Mouse (Mus musculus): ENCODE data around the gene Ccdc117. TPM values are rescaled to one million over a fixed set of nuclear protein-coding genes. Genes with fewer than 3 reads are reported as not detected.
"Not testable (repeated sequence)": the region's sequence is repeated elsewhere in the genome, so short reads cannot be mapped to it uniquely, and the experiment has no call there.

The Ccdc117 gene
- polyA plus RNA-seq, 1 experiment from 2014 or later, result 24.6 TPM

DNA sequence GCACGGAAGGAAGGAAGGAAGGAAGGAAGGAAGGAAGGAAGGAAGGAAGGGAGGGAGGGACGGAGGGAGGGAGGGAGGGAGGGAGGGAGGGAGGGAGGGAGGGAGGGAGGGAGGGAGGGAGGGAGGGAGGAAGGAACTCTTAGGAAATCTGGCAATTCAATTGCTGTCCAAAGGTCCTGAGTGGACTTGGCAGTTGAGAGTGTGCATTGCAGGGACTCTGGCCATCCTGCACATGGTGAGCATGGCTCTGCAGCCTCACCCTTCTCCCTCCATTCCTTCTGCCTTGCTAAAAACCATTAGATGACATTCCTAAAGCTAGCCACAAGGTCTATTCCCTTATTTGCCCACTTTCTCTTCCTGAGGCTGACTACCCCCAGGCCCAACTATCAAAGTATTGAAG is 31.3 kb downstream of the Ccdc117 start:
- not testable (repeated sequence) for H3K27me3 ChIP-seq (replicated peaks; ENCODE audit: control insufficient read depth, insufficient read depth, low read length); ATAC-seq (replicated peaks; ENCODE audit: low FRiP score); H3K9me3 ChIP-seq (ENCODE audit: control insufficient read depth, low read length); H3K4me3 ChIP-seq (ENCODE audit: low read depth, low read length); H3K9ac ChIP-seq (ENCODE audit: low read depth, low read length); H3K36me3 ChIP-seq (ENCODE audit: control insufficient read depth, insufficient read depth, low read length); H3K4me1 ChIP-seq (replicated peaks; ENCODE audit: control insufficient read depth, insufficient read depth, low read length); H3K4me2 ChIP-seq; H3K27ac ChIP-seq (ENCODE audit: low read depth, low read length); DNase-seq (ENCODE audit: low spot score)
- WGBS, result no CpG with 5 or more reads among the region's 2 CpGs

DNA sequence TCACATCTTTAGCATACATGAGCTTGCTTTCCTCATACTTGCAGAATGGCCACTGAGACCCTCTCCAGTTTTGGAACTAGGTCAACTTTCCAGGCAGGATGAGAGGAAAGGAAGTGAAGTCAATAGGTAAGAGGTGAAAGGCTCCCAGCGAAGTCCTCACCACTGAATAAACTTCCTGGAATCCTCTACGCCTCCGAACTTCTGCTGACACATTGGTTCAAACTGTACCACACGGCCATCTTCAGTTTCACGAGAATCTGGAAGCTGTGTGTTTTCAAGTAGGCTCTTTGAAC is 31.9 kb downstream of the Ccdc117 start:
- Histone ChIP-seq H3K9ac (ENCODE audit: low read depth, low read length) (no peak overlapping the region), H3K36me3 (ENCODE audit: control insufficient read depth, insufficient read depth, low read length) (no peaks in the 10 kb centered on the region), H3K4me2 (no peak overlapping the region), H3K27ac (ENCODE audit: low read depth, low read length) (no peak overlapping the region), H3K4me1 (replicated peaks; ENCODE audit: control insufficient read depth, insufficient read depth, low read length) (peaks cover 7% of the 10 kb centered on the region), H3K4me3 (ENCODE audit: low read depth, low read length) (no peak overlapping the region), H3K27me3 (replicated peaks; ENCODE audit: control insufficient read depth, insufficient read depth, low read length) (no peaks in the 10 kb centered on the region), H3K9me3 (ENCODE audit: control insufficient read depth, low read length) (no peaks in the 10 kb centered on the region)
- DNase-seq (ENCODE audit: low spot score) (no peak), ATAC-seq (replicated peaks; ENCODE audit: low FRiP score) (no peak)
- whole genome bisulfite sequencing, result 73% methylated on average over 5 of the region's 5 CpGs

DNA sequence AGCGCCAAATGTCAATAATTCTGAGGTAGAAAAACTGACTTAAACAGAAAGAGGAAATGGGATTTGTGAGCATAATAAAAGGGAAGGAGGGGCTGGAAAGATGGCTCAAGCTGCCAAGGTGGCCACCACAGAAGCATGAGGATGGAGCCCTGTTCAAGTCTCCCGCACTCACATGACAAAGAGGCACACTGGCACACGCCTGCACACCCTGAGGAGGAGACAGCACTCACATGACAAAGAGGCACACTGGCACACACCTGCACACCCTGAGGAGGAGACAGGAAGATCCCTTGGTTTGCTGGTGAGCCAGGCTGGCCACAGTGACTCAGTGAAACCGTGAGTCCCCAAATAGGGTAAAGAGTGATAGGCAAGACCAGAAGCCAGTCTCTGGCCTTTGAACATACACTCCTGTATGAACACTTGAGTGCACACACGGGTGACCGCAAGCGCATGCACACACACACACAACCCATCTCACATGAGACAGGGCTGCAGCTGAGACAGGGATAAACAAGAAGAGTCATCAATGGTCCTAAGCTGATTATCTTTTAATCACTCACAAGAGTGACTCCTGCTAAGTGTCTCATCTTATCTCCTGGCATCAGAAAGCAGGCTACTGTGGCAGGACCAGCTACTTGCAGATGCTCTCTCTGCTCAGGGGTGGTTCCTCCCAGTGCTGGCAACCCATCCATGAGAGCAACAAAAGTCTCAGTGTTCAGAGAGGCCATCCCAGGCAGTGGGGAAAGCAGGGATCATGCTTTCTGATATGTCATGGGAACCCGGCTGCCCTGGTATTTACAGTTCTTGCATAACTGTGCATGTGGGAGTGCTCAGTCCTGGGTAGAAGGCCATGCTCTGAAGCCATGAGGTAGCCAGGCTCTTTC is 32.5 kb downstream of the Ccdc117 start:
- H3K27ac ChIP-seq (ENCODE audit: low read depth, low read length), result no peak overlapping the region

DNA sequence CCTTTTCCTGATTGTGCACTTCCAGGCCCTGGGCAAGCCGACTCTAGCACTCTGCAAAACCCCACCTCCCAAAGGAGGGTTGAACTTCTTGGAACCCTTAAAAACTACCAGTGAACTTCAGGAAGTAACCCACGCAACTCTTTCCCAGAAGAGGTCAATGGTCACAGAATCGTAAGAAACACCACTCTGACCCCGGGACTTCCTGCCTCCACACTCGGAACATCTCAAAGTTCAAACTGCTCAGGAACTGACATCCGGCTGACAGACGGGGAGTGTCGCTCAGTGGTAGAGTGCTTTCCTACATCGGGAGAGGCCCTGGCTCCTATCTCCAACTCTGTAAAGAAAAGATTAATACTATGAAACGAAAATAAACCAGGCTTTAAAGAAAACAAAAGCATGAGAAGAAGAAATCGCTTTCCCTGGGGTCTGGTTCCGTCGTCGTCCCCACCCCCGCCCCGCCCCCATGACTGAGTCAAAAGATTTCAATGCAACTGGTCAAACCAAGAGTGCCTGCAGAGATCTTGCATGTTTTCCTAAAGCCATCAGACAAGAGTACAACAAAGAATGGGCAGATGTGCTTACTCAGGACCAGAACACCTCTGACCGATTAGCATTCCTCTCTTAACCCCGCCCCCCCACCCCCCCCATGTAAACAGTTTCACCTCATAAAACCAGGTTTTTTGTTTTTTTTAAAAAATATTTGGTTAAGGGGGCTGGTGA is 36.0 kb downstream of the Ccdc117 start:
- DNase-seq (ENCODE audit: low spot score) (no peak), ATAC-seq (replicated peaks; ENCODE audit: low FRiP score) (peak; percentile 62)
- WGBS, result 15% methylated on average over 18 of the region's 18 CpGs
- H3K4me3 ChIP-seq (ENCODE audit: low read depth, low read length), result peak overlapping the region; percentile 41
- peak overlapping the region; percentile 45 for H3K9ac ChIP-seq (ENCODE audit: low read depth, low read length)
- no peaks in the 10 kb centered on the region for H3K36me3 ChIP-seq (ENCODE audit: control insufficient read depth, insufficient read depth, low read length)
- H3K9me3 ChIP-seq (ENCODE audit: control insufficient read depth, low read length), result no peaks in the 10 kb centered on the region
- H3K4me2 ChIP-seq, result peak overlapping the region; percentile 64
- H3K27me3 ChIP-seq (replicated peaks; ENCODE audit: control insufficient read depth, insufficient read depth, low read length), result no peaks in the 10 kb centered on the region
- H3K27ac ChIP-seq (ENCODE audit: low read depth, low read length), result peak overlapping the region; percentile 64; the same call in 1 of the 2 replicates
- peaks cover 11% of the 10 kb centered on the region for H3K4me1 ChIP-seq (replicated peaks; ENCODE audit: control insufficient read depth, insufficient read depth, low read length)

More for the DNA sequence above, 32.5 kb downstream of the Ccdc117 start:
- 73% methylated on average over 8 of the region's 8 CpGs for WGBS
- no peak overlapping the region for H3K9ac ChIP-seq (ENCODE audit: low read depth, low read length)
- no peaks in the 10 kb centered on the region for H3K27me3 ChIP-seq (replicated peaks; ENCODE audit: control insufficient read depth, insufficient read depth, low read length)
- ATAC-seq (replicated peaks; ENCODE audit: low FRiP score) (peak; percentile 59), DNase-seq (ENCODE audit: low spot score) (no peak)
- H3K4me1 ChIP-seq (replicated peaks; ENCODE audit: control insufficient read depth, insufficient read depth, low read length), result peaks cover 7% of the 10 kb centered on the region
- H3K9me3 ChIP-seq (ENCODE audit: control insufficient read depth, low read length), result no peaks in the 10 kb centered on the region
- no peak overlapping the region; the same call in 1 of the 2 replicates for H3K4me2 ChIP-seq
- no peak overlapping the region for H3K4me3 ChIP-seq (ENCODE audit: low read depth, low read length)
- H3K36me3 ChIP-seq (ENCODE audit: control insufficient read depth, insufficient read depth, low read length), result no peaks in the 10 kb centered on the region

DNA sequence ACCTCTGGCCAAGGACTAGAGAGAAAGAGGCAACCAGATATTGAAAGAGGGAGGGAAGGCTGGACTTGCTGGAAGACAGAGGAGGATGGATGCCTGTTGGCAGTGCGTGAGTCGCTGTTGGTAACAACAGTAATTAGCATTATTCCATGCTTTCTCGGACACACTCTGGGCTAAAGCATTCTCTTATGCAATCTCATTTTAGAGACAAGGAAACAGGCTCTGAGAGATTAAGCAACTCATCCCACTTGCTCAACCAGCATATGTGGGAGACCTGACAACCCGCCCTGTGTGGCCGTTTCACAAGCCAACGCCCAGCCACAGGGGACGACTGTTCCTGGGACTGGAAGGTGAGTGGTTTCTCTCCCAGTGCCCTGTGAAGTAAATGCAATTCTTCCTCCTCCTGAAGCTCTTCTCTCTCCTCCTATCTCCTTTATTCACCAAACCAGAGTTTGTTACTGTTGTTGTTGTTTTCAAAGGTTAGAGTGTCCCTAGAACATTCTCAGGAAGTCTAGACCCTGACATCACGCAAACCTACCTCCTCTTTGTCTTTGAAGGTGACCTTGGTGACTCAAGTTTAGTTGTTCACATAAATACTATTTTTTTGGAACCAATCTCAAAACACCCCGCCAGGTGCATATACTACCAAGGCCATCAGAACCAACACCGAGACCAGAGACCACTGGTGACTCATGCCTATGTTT is 39.5 kb downstream of the Ccdc117 start:
- no peaks in the 10 kb centered on the region for H3K27me3 ChIP-seq (replicated peaks; ENCODE audit: control insufficient read depth, insufficient read depth, low read length)
- ATAC-seq (replicated peaks; ENCODE audit: low FRiP score), result no peak
- 78% methylated on average over 10 of the region's 10 CpGs for WGBS
- no peaks in the 10 kb centered on the region for H3K36me3 ChIP-seq (ENCODE audit: control insufficient read depth, insufficient read depth, low read length)
- H3K9me3 ChIP-seq (ENCODE audit: control insufficient read depth, low read length), result no peaks in the 10 kb centered on the region
- peaks cover 6% of the 10 kb centered on the region for H3K4me1 ChIP-seq (replicated peaks; ENCODE audit: control insufficient read depth, insufficient read depth, low read length)
- H3K4me3 ChIP-seq (ENCODE audit: low read depth, low read length), result no peak overlapping the region
- H3K9ac ChIP-seq (ENCODE audit: low read depth, low read length), result 0 out of 2 replicates have a peak overlapping the region, but pooled peaks have one; percentile 7
- H3K4me2 ChIP-seq, result no peak overlapping the region
- DNase-seq (ENCODE audit: low spot score), result no peak
- H3K27ac ChIP-seq (ENCODE audit: low read depth, low read length), result no peak overlapping the region

DNA sequence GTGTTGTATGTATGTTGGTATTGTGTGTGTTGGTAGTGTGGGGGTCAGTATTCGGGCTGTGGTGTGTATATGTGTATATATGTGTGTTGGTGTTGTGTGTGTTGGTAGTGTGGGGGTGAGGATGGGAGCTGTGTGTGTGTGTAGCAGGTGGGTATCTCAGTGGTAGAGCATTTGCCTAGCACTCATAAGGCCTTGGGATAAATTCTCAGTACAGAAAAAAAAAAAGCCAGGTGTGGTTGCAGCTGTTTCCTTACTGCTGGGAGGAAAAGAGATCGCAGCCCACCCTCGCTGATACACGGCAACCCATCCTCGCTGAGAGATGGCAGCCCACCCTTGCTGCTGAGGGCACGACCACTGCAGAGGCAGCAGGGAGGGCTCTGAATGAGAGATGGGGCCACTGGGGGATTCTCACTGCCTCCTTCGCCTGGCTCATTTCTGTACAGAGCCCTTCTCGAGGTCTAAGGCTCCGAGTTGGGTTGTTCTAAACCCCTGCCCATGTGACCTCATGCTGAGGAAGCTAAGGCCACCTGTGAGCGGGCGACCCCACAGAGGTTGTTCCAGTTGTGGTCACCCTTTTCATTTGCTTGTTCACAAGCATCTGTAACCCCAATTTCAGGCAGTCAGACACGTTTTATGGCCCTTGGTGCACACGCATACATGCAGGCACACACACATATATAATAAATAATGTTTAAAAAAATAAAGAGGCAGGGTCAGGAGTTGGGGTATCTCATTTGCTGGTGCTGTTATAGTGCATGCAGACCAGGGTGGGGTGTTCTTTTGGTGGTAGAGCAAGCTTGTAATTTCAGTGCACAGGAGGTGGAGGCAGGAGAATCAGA is 40.9 kb downstream of the Ccdc117 start:
- Histone ChIP-seq H3K4me1 (replicated peaks; ENCODE audit: control insufficient read depth, insufficient read depth, low read length) (peaks cover 6% of the 10 kb centered on the region), H3K9ac (ENCODE audit: low read depth, low read length) (no peak overlapping the region), H3K4me3 (ENCODE audit: low read depth, low read length) (no peak overlapping the region), H3K4me2 (no peak overlapping the region), H3K9me3 (ENCODE audit: control insufficient read depth, low read length) (no peaks in the 10 kb centered on the region), H3K27me3 (replicated peaks; ENCODE audit: control insufficient read depth, insufficient read depth, low read length) (no peaks in the 10 kb centered on the region), H3K36me3 (ENCODE audit: control insufficient read depth, insufficient read depth, low read length) (no peaks in the 10 kb centered on the region), H3K27ac (ENCODE audit: low read depth, low read length) (no peak overlapping the region)
- ATAC-seq (replicated peaks; ENCODE audit: low FRiP score), result no peak
- DNase-seq (ENCODE audit: low spot score), result no peak
- 80% methylated on average over 13 of the region's 13 CpGs for WGBS

DNA sequence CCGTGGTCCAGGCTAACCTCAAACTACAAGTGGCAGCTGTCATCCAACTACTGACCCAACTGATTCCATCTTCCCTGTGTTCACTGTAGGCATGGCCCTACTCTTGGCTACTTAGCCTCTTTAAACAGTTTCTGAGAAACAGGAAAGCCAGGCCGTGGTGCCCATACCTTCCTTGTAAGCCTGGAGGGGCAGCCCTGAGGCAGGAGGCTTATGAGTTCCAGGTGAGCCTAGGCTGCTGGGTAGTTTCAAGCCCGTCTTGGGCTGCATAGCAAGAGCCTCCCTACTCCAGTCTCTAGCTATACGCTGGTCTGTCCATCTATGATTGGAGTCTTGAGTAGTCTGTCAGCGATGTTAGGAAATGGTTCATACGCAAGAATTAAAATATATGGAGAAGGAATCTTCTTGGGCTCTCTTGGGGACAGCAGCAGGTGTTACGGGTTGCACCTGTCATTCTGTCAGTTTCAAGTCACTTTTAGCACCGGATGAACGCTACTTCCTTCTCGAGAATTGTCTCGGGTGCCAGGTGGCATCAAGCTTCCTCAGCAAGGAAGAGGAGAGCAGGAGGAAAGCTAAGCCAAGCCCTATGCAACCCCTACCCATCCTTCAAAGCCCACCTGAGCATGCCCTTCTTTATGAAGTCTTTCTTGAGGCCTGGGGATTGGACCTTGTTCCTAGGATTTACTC is 41.9 kb downstream of the Ccdc117 start:
- peak overlapping the region; percentile 28; the same call in 1 of the 2 replicates for H3K4me2 ChIP-seq
- ATAC-seq (replicated peaks; ENCODE audit: low FRiP score) (no peak), DNase-seq (ENCODE audit: low spot score) (no peak)
- no peak overlapping the region for H3K4me3 ChIP-seq (ENCODE audit: low read depth, low read length)
- peak overlapping the region; percentile 78; the same call in 1 of the 2 replicates for H3K27ac ChIP-seq (ENCODE audit: low read depth, low read length)
- H3K4me1 ChIP-seq (replicated peaks; ENCODE audit: control insufficient read depth, insufficient read depth, low read length), result peaks cover 6% of the 10 kb centered on the region; the same call in 1 of the 2 replicates
- no peaks in the 10 kb centered on the region for H3K9me3 ChIP-seq (ENCODE audit: control insufficient read depth, low read length)
- 75% methylated on average over 11 of the region's 11 CpGs for WGBS
- H3K9ac ChIP-seq (ENCODE audit: low read depth, low read length), result no peak overlapping the region
- H3K27me3 ChIP-seq (replicated peaks; ENCODE audit: control insufficient read depth, insufficient read depth, low read length), result no peaks in the 10 kb centered on the region
- no peaks in the 10 kb centered on the region for H3K36me3 ChIP-seq (ENCODE audit: control insufficient read depth, insufficient read depth, low read length)
